Mouse (Mus musculus) lung, adult 10 weeks (tissue): Measurements from ENCODE around the gene Slc9b2. TPM values are rescaled to one million over a fixed set of nuclear protein-coding genes. Genes with fewer than 3 reads are reported as not detected.

ENCODE experiments used
- polyA plus RNA-seq: library from polyadenylated mRNA; stranded (reverse); fragments of 350-450 nt; fragmentation: Illumina TruSeq; extraction: RNeasy Lipid Tissue Mini Kit (QIAGEN cat#74804); gene quantifications from one replicate; pipeline ENCODE4 v1.2.3, GENCODE M21; 2014; ENCODE audit warnings: low read depth, low replicate concordance; ENCODE audit not compliant: insufficient read depth

Gene Slc9b2
- 0.69 TPM for polyA plus RNA-seq

DNA sequence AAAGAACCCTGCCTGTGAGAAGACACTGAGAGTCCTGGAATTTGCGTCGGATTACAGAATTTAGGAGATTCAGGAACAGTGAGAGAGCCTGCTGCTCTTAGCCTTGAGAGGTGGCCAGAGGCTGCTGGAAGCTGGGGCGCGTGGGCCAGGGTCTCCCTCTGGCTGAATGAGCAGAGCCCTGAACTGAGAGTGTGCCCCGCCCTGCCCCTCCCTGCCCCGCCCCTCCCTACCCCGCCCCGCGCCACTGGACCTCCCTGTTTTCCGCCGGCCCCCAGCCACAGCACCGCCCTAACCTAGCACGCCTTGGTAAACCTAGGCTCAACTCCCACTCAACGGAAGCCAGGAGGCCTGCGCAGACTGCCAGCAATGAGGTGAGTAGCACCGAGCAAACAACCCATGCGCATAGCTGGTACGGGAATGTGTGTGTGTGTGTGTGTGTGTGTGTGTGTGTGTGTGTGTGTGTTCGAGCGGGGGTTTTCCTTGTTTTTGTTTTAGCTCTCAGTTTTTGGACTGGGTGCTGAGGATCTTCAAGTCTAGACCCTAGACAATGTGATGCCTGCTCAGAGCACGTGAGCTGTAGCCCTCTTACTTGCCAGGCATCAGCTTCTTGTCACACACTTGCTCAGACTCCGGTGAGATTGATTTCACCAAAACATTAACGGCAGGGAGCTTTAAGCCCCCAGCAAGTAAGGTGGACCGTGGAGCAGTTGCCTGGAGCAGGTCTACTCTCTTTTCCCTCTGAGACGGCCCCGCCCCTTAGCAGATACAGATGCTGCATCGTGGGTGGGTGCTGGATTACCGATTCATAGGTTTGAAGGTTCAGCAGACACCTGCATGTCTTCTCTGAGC lies at the start of gene Slc9b2:
Gene Slc9b2, plus strand, starts transcription at position 290 of the 849 bp plus-strand sequence.

DNA sequence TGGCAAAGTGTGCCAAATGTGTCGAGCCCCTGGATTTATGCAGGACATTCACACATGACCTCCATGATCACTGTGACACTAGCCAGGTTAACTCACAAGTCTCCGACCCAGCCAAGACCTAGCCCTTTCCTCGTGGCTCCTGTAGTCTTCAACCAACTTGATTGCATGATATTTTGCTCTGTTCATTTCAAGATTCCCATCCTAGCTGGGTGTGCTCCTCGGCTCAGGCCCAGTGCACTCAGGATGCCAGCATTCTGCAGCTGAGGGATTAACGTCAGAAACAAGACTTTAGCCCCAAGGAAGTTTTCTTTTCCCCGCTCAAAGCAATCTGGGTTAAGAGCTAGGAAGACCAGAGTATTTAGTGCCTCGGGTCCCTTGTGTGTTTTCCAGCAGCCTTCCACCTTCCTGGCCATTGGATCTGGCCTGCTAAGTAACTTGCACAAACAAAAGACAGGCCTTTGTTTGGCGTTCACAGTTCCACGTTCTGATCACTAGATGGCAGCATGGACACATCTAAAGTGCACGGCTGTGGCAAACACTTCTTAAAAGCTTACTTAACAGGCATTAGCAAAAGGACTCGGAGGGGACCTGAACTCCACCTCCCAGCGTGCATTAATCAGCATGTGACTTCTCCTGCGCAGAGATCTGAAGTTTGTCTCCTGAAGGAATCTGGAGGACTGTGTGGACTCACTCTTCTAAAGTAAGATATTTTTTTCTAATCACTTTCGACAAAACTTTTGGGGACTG lies 26.7 kb upstream of the Slc9b2 start, which contains the start of gene Bdh2:
Gene Bdh2, plus strand, starts transcription at position 553 of the 747 bp plus-strand sequence.

DNA sequence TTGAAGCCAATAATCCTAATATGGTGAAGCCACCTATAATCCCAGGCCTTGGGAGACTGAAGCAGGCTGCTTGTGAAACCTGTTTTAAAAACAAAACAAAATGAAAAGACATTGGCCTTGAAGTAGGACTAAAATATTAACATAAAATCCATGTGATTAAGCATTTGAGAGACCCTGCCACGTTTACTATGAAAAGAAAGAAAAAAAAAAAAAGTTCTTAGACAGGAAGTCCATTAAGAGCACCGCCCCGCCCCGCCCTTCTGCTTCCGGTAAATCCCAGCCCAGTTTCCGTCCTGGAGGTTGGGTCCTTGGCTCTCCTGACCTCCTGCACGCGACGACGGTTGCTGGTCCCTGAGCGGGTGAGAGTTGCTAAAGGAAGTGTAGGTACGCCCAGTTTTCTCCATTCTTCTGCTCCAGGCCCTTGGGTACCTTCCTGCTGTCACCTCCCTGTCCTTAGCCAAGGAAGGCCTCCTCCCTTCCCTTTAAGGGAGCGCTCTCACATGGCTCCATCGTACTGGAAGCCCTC lies 40.3 kb downstream of the Slc9b2 start, which contains the start of gene Slc9b1:
Gene Slc9b1, plus strand, starts transcription at position 291 of the 526 bp plus-strand sequence.

Other genes starting within 250 kb of the Slc9b2 start
- gene Cenpe, start 95.2 kb upstream of the Slc9b2 start, polyA plus RNA-seq: 0.23 TPM
- 2.5 TPM for gene Bdh2, start 26.5 kb upstream of the Slc9b2 start, polyA plus RNA-seq
- 0.28 TPM for gene Slc9b1, start 40.3 kb downstream of the Slc9b2 start, polyA plus RNA-seq
- gene Cisd2, start 116.2 kb downstream of the Slc9b2 start, polyA plus RNA-seq: 24.4 TPM
- gene Ube2d3, start 130.4 kb downstream of the Slc9b2 start, polyA plus RNA-seq: 220 TPM
- 10.5 TPM for gene Manba, start 177.9 kb downstream of the Slc9b2 start, polyA plus RNA-seq